Mouse (Mus musculus) thymus, adult 2 months (tissue): Measurements from ENCODE around the gene Ccdc86.

Experiments
- CTCF ChIP-seq: fragments of 200-500 bp; IDR thresholded peaks from 2 replicates; pipeline ENCODE4 v1.5.1; 2012; ENCODE audit warnings: mild to moderate bottlenecking, control low read depth, low read length, moderate library complexity, borderline replicate concordance; ENCODE audit not compliant: control insufficient read depth, poor library complexity, insufficient read depth; ENCODE audit errors: extremely low read depth
- POLR2A ChIP-seq: fragments of 200-500 bp; IDR thresholded peaks from 2 replicates; pipeline ENCODE4 v1.6.1; 2012; ENCODE audit warnings: mild to moderate bottlenecking, low read length, control low read depth, moderate library complexity; ENCODE audit not compliant: control insufficient read depth, poor library complexity, insufficient read depth; ENCODE audit errors: extremely low read depth

DNA sequence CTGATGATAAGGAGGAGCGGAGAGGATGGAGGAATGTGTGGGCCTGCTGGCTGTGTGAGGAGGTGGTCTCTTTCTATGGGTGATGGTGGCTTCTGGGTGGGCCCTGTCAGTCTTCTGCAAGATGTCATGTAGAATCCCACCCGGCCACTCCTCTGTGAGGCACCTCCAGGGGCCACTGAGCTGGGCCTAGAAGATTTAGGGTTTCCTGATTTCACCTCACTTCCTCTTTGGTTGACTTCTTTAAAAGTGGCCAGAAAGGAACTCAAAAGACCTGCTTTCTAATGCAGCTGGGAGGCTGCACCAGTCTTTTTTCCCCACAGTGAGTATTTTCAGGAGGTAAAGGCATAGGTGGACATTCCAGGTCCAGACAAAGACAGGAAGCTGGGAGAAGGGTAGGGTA lies 18.4 kb downstream of the Ccdc86 start:
- no peak for TF ChIP-seq CTCF
- TF ChIP-seq POLR2A: no peak
